Mouse (Mus musculus) liver, embryonic 14.5 days (tissue): ENCODE measurements around the gene Smok2b. TPM values are rescaled to one million over a fixed set of nuclear protein-coding genes. Genes with fewer than 3 reads are reported as not detected.
"Not testable (repeated sequence)": the region's sequence is repeated elsewhere in the genome, so short reads cannot be mapped to it uniquely, and the experiment has no call there.

Experiments
- ATAC-seq: fragments of 200-750 bp; cut with Nextera tagmentation; 2 replicates; pipeline ENCODE4 v1.8.0; 2017; ENCODE audit warnings: moderate number of reproducible peaks, mild to moderate bottlenecking, moderate library complexity; ENCODE audit not compliant: insufficient read depth
- DNase-seq, 3 experiments: peaks; one replicate each; pipeline ENCODE4 v3.0.0-alpha.2; 2012 to 2013; ENCODE audit warnings: low read depth in 3 of 3, low spot score in 3 of 3
- H3K27ac ChIP-seq: fragments of 300-500 bp; sonication (generic); 2 replicates; pipeline ENCODE4 v1.5.1; 2014; ENCODE audit warnings: moderate library complexity, mild to moderate bottlenecking, control low read depth, inconsistent platforms
- H3K27me3 ChIP-seq: fragments of 300-500 bp; sonication (generic); 2 replicates; pipeline ENCODE4 v1.6.1; 2014; ENCODE audit warnings: mild to moderate bottlenecking, low read length, moderate library complexity; ENCODE audit not compliant: control insufficient read depth, insufficient read depth
- H3K36me3 ChIP-seq: fragments of 300-500 bp; sonication (generic); replicated peaks from 2 replicates; pipeline ENCODE4 v1.6.1; 2014; ENCODE audit warnings: low read depth; ENCODE audit not compliant: control insufficient read depth, insufficient read depth
- H3K4me1 ChIP-seq, 2 experiments: fragments of 200-500 bp in 1 of 2; fragments of 300-500 bp in 1 of 2; sonication (generic) in 1 of 2; replicated peaks; 2 replicates each; pipeline ENCODE4 v1.6.1; 2012 to 2014; ENCODE audit warnings: antibody characterized with exemption in 1 of 2, inconsistent platforms in 1 of 2, low read length in 1 of 2; ENCODE audit not compliant: control insufficient read depth in 2 of 2, insufficient read depth in 2 of 2
- H3K4me2 ChIP-seq: fragments of 300-500 bp; sonication (generic); 2 replicates; pipeline ENCODE4 v1.6.1; 2014; ENCODE audit warnings: low read depth, mild to moderate bottlenecking, control low read depth, moderate library complexity
- H3K4me3 ChIP-seq, 2 experiments: fragments of 200-500 bp in 1 of 2; fragments of 300-500 bp in 1 of 2; sonication (generic) in 1 of 2; 2 replicates each; pipeline ENCODE4 v1.5.1; 2012 to 2014; ENCODE audit warnings: low read depth in 2 of 2, low read length in 2 of 2, mild to moderate bottlenecking in 2 of 2, control low read depth in 1 of 2, inconsistent platforms in 1 of 2, moderate library complexity in 1 of 2; ENCODE audit not compliant: insufficient read depth in 1 of 2
- H3K9ac ChIP-seq: fragments of 300-500 bp; sonication (generic); replicated peaks from 2 replicates; pipeline ENCODE4 v1.6.1; 2014; ENCODE audit warnings: mild to moderate bottlenecking, control low read depth, moderate library complexity
- H3K9me3 ChIP-seq: fragments of 300-500 bp; sonication (generic); 2 replicates; pipeline ENCODE4 v1.6.1; 2016; ENCODE audit warnings: low read length, mixed read lengths; ENCODE audit not compliant: control insufficient read depth
- WGBS: fragments of 180-500 bp; shearing (Covaris S2); extraction: QIAGEN DNeasy Blood & Tissue Kit; methylation state at CpG from one replicate; pipeline ENCODE4 v1.1.7; 2014; ENCODE audit not compliant: insufficient replicate concordance; 5-methylcytosine and 5-hydroxymethylcytosine counted together
- polyA plus RNA-seq, 2 experiments: library from polyadenylated mRNA; depleted of rRNA in 1 of 2; stranded (reverse) in 1 of 2; unstranded in 1 of 2; fragments of >200 nt; fragmentation: Nextera tagmentation in 1 of 2; extraction: Ambion mirVana in 1 of 2; gene quantifications; 2 replicates each; pipeline versions ENCODE4 v1.2.1 to v1.2.3; 2012 to 2014

The Smok2b gene
- polyA plus RNA-seq (2012; rRNA removed): not detected in 2 replicates
- polyA plus RNA-seq (2014; fragmentation: Nextera tagmentation; extraction: Ambion mirVana): not detected in 2 replicates

DNA sequence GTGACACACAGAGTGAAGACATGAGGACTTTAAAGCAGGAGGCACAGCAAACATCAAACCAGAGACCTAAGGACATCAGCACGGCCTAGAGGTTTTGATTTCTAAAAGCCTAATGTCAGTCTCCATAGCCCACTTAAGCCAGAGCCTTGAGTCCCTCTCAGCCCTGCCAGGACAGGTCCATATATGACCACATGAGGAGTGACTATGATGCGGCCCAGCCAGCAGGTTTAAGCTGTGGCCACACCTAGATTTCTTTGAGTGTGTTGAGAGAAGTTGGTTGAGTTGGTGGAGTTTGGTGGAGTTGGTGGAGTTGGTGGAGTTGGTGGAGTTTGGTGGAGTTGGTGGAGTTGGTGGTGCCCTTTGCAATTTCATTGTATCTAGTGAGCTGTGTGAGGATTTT, at the start of gene Smok2b:
Gene Smok2b (plus strand): TSS at position 301 of the 400 bp plus-strand sequence.
- not testable (repeated sequence) for ATAC-seq, H3K27me3 ChIP-seq, H3K36me3 ChIP-seq, DNase-seq, H3K4me1 ChIP-seq, H3K9ac ChIP-seq, H3K4me2 ChIP-seq, H3K4me3 ChIP-seq, H3K27ac ChIP-seq
- 48% methylated on average over 2 of the region's 2 CpGs for WGBS
- H3K9me3 ChIP-seq: peaks cover 39% of the 10 kb centered on the region

- H3K9me3 ChIP-seq, DNase-seq, ATAC-seq, H3K9ac ChIP-seq, H3K27me3 ChIP-seq, H3K4me1 ChIP-seq, H3K4me3 ChIP-seq, H3K36me3 ChIP-seq, H3K4me2 ChIP-seq, H3K27ac ChIP-seq: not testable (repeated sequence)
- WGBS: 76% methylated on average over 5 of the region's 5 CpGs
These were observed 49.6 kb upstream of the Smok2b start for GRCm38 (mm10) chr17:13180491-13180890.

- H3K36me3 ChIP-seq, H3K4me1 ChIP-seq, ATAC-seq, H3K27ac ChIP-seq, H3K4me2 ChIP-seq, H3K9me3 ChIP-seq, H3K4me3 ChIP-seq, DNase-seq, H3K27me3 ChIP-seq, H3K9ac ChIP-seq: not testable (repeated sequence)
- 29% methylated on average over 2 of the region's 4 CpGs for WGBS
These were observed 47.3 kb upstream of the Smok2b start for GRCm38 (mm10) chr17:13182712-13183111.

DNA sequence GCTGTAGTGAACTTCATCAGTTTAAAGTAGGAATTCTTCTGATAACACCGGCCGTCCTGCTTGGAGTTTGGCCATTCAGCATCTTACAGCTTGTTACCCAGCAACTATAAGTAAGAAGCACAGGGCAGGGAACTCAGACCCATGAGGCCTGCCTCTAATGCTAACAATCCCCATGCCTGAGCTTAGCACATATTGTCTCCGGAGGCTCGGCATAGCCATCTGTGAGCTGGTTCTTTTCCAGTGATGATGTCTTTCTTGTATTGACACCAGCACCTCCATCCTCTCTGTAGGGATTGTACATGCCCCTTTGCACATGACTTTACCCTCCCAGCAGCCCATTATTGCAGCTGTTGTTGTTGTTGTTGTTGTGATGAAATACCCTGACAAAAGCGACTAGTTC, 45.5 kb upstream of the Smok2b start:
- H3K4me2 ChIP-seq, H3K27me3 ChIP-seq, H3K9me3 ChIP-seq, H3K36me3 ChIP-seq, H3K9ac ChIP-seq, ATAC-seq, H3K4me1 ChIP-seq, H3K4me3 ChIP-seq, DNase-seq, H3K27ac ChIP-seq: not testable (repeated sequence)
- 80% methylated on average over 4 of the region's 5 CpGs for WGBS

- not testable (repeated sequence) for H3K27ac ChIP-seq, H3K36me3 ChIP-seq, H3K27me3 ChIP-seq, H3K4me3 ChIP-seq, H3K4me1 ChIP-seq, H3K9ac ChIP-seq, DNase-seq, H3K9me3 ChIP-seq, H3K4me2 ChIP-seq, ATAC-seq
- WGBS: 61% methylated on average over 6 of the region's 6 CpGs
These were observed 43.5 kb upstream of the Smok2b start for GRCm38 (mm10) chr17:13186541-13186940.

DNA sequence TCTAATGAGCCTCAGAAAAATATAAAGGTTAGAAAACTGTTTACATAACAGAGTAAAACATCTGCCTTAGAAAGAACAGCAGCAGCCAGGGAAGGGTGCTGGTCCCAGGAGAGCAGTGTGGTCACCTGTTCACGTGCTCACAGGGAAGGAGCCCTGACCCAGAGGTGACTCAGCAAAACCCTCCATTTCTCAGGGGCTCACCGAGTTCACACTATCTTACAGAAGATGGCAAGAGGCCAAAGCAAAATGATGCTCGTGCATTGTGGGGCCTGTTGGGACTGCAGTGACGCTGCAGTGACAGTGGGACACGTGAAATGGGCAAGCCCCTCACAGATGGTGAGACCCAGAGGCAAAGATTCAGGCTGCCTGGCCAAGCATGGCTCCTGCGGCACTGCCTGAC, 42.4 kb upstream of the Smok2b start:
- H3K36me3 ChIP-seq, H3K4me2 ChIP-seq, H3K4me3 ChIP-seq, H3K27me3 ChIP-seq, H3K9me3 ChIP-seq, ATAC-seq, H3K9ac ChIP-seq, DNase-seq, H3K27ac ChIP-seq, H3K4me1 ChIP-seq: not testable (repeated sequence)
- 35% methylated on average over 5 of the region's 6 CpGs for WGBS

DNA sequence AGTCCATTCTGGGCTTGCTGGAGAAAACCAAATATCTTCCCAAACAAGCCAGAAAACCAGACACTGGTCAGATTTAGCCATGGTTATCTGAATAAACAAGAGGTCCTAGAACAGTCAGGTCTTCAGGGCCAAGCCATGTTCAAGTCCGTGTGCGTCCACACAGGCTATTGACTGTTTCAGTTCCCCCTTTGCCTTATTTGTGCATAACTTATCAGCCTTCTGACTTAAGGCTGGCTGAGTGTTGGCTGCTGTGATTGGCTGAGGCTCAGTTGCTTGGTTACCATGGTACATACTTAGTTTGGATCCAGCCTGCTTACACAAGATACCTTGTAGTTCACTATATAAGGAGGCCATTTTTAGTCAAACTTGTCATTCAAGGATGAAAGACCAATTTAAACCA, 41.2 kb upstream of the Smok2b start:
- H3K4me2 ChIP-seq, H3K27me3 ChIP-seq, H3K9ac ChIP-seq, H3K36me3 ChIP-seq, H3K9me3 ChIP-seq, H3K27ac ChIP-seq, DNase-seq, ATAC-seq, H3K4me1 ChIP-seq, H3K4me3 ChIP-seq: not testable (repeated sequence)
- WGBS: 58% methylated on average over 2 of the region's 2 CpGs

DNA sequence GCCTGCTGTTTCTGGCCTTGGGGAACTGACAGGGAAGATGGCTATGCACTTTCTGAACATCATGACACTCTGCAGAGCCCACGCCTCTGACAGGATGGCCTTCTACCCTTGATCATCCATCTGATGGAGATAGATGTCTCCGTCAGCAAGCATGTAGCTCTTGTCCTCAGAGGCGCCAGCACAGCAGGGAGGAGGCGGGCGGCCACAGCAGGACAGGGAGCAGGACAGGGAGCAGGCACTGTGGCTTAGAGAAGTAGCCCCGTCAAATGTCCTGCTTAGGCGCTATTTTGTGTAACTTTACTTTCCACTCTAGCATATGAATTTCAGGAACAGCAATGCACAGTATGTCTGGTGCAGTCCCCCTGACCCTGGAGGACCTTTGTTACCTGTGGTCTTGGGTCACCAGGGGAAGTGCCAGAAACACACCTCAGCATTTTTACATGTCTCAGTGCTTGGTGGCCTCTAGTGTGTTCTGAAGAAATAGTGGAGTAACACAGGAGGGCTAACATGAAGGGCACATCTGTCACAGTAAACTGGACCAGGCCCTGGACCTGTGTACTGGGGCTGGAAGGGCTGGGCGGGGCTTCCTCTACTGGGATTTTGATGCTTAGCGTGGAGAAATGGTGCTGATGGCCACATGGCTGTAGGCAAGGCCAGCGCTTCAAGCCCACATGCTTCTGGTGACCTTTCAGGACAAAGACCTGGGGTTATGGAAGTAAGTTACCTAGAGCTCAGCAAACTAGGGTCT, 39.0 kb upstream of the Smok2b start:
- H3K27ac ChIP-seq, H3K27me3 ChIP-seq, H3K4me2 ChIP-seq, H3K4me3 ChIP-seq, DNase-seq, H3K4me1 ChIP-seq, ATAC-seq, H3K36me3 ChIP-seq, H3K9ac ChIP-seq, H3K9me3 ChIP-seq: not testable (repeated sequence)
- WGBS: 62% methylated on average over 10 of the region's 10 CpGs
